Mouse (Mus musculus) limb, embryonic 14.5 days (tissue): ENCODE results near the gene Ephb2. TPM values are rescaled to one million over a fixed set of nuclear protein-coding genes. Genes with fewer than 3 reads are reported as not detected.

Source experiments
- ATAC-seq: fragments of 200-750 bp; cut with Nextera tagmentation; 2 replicates; pipeline ENCODE4 v1.8.0; 2017; ENCODE audit warnings: low read depth, moderate number of reproducible peaks, moderate TSS enrichment; ENCODE audit not compliant: low FRiP score
- DNase-seq: peaks from one replicate; pipeline ENCODE4 v3.0.0-alpha.2; 2015; ENCODE audit warnings: low spot score
- H3K27ac ChIP-seq: fragments of 300-500 bp; sonication (generic); replicated peaks from 2 replicates; pipeline ENCODE4 v1.5.1; 2014; ENCODE audit warnings: low read depth, mild to moderate bottlenecking, low read length, moderate library complexity, mixed read lengths
- H3K27me3 ChIP-seq: fragments of 300-500 bp; sonication (generic); 2 replicates; pipeline ENCODE4 v1.6.1; 2014; ENCODE audit warnings: low read length, mixed read lengths; ENCODE audit not compliant: control insufficient read depth, insufficient read depth
- H3K36me3 ChIP-seq: fragments of 300-500 bp; sonication (generic); 2 replicates; pipeline ENCODE4 v1.6.1; 2014; ENCODE audit warnings: mild to moderate bottlenecking, low read length, moderate library complexity, mixed read lengths; ENCODE audit not compliant: control insufficient read depth, insufficient read depth
- H3K4me1 ChIP-seq: fragments of 300-500 bp; sonication (generic); 2 replicates; pipeline ENCODE4 v1.6.1; 2014; ENCODE audit warnings: antibody characterized with exemption, low read length, mixed read lengths; ENCODE audit not compliant: control insufficient read depth, insufficient read depth
- H3K4me2 ChIP-seq: fragments of 300-500 bp; sonication (generic); replicated peaks from 2 replicates; pipeline ENCODE4 v1.6.1; 2014; ENCODE audit warnings: low read depth, mild to moderate bottlenecking, low read length, moderate library complexity; ENCODE audit not compliant: severe bottlenecking
- H3K4me3 ChIP-seq: fragments of 300-500 bp; sonication (generic); replicated peaks from 2 replicates; pipeline ENCODE4 v1.5.1; 2014; ENCODE audit warnings: low read length
- H3K9ac ChIP-seq: fragments of 300-500 bp; sonication (generic); 2 replicates; pipeline ENCODE4 v1.6.1; 2014; ENCODE audit warnings: mild to moderate bottlenecking, low read depth, low read length, moderate library complexity; ENCODE audit not compliant: severe bottlenecking
- H3K9me3 ChIP-seq: fragments of 300-500 bp; sonication (generic); 2 replicates; pipeline ENCODE4 v1.6.1; 2016; ENCODE audit warnings: low read length; ENCODE audit not compliant: control insufficient read depth
- POLR2A ChIP-seq: fragments of 200-500 bp; IDR thresholded peaks from 2 replicates; pipeline ENCODE4 v1.8.0; 2012; ENCODE audit warnings: inconsistent platforms, mild to moderate bottlenecking, moderate library complexity, borderline replicate concordance; ENCODE audit not compliant: insufficient read depth, insufficient read length; ENCODE audit errors: extremely low read depth
- WGBS: fragments of 180-500 bp; shearing (Covaris S2); extraction: QIAGEN DNeasy Blood & Tissue Kit; methylation state at CpG from one replicate; pipeline ENCODE4 v1.1.7; 2014; 5-methylcytosine and 5-hydroxymethylcytosine counted together
- polyA plus RNA-seq, 2 experiments: library from polyadenylated mRNA; depleted of rRNA in 1 of 2; stranded (reverse) in 1 of 2; unstranded in 1 of 2; fragments of >200 nt; fragmentation: Nextera tagmentation in 1 of 2; extraction: Ambion mirVana in 1 of 2; gene quantifications; 2 replicates each; pipeline versions ENCODE4 v1.2.1 to v1.2.3; 2012 to 2014

Ephb2 gene
- polyA plus RNA-seq, 2 experiments, result 17.9 to 45.2 TPM

- Histone ChIP-seq H3K36me3 (no peaks in the 10 kb centered on the region), H3K9me3 (0 out of 2 replicates have a peak, but pooled peaks cover 3% of the 10 kb centered on the region), H3K27ac (no peak overlapping the region), H3K27me3 (peaks cover 29% of the 10 kb centered on the region), H3K4me2 (no peak overlapping the region), H3K9ac (no peak overlapping the region), H3K4me1 (peaks cover 4% of the 10 kb centered on the region; the same call in 1 of the 2 replicates), H3K4me3 (no peak overlapping the region)
- no peak for ATAC-seq
- 11% methylated on average over 10 of the region's 10 CpGs for WGBS
- no peak for TF ChIP-seq POLR2A
- no peak for DNase-seq
Measured at GRCm38 (mm10) chr4:136638890-136639289, 196.9 kb downstream of the Ephb2 start.

DNA sequence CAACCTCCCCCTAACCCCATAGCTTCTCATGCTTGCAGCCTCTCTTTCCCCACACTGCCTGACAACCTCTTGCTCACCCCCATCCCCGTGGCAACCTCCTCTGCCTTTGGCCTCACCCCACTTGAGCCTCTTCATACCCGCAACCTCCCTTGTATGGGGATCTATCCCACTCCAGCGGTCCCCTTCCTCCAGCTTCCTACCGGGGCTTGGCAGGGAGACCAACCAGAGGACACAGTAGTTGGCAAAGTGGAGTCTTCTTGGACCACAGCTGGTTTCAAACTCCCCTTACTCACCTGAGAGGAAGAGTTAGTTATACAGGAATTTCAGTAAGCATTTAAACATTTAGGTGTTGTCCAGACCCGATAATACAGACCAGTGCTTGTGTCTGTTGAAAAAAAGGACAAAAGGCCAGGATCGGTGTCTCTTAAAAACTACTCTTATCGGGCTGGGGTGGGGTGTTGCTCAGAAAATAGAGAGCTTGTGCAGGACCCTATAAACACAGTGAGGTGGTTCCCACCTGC, 197.5 kb downstream of the Ephb2 start:
- TF ChIP-seq POLR2A, result no peak
- 41% methylated on average over 7 of the region's 7 CpGs for WGBS
- peaks cover 4% of the 10 kb centered on the region; the same call in 1 of the 2 replicates for H3K4me1 ChIP-seq
- H3K4me3 ChIP-seq, result peak overlapping the region; percentile 53; the same call in 1 of the 2 replicates
- no peaks in the 10 kb centered on the region for H3K36me3 ChIP-seq
- H3K9me3 ChIP-seq, result 0 out of 2 replicates have a peak, but pooled peaks cover 3% of the 10 kb centered on the region
- no peak for ATAC-seq
- peak overlapping the region; percentile 91 for H3K4me2 ChIP-seq
- no peak overlapping the region for H3K27ac ChIP-seq
- peak overlapping the region; percentile 58; the same call in 1 of the 2 replicates for H3K9ac ChIP-seq
- H3K27me3 ChIP-seq, result peaks cover 29% of the 10 kb centered on the region
- no peak for DNase-seq

GRCm38 (mm10) chr4:136637563-136638229, 198.1 kb downstream of the Ephb2 start:
- peaks cover 29% of the 10 kb centered on the region for H3K27me3 ChIP-seq
- H3K4me3 ChIP-seq, result peak overlapping the region; percentile 53
- DNase-seq, result peak; percentile 68
- peak overlapping the region; percentile 91 for H3K4me2 ChIP-seq
- 3% methylated on average over 49 of the region's 76 CpGs for WGBS
- peak overlapping the region; percentile 58 for H3K9ac ChIP-seq
- H3K27ac ChIP-seq, result no peak overlapping the region
- ATAC-seq, result peak; percentile 60; the same call in 1 of the 2 replicates
- H3K9me3 ChIP-seq, result 0 out of 2 replicates have a peak, but pooled peaks cover 3% of the 10 kb centered on the region
- no peaks in the 10 kb centered on the region for H3K36me3 ChIP-seq
- no peak for TF ChIP-seq POLR2A
- H3K4me1 ChIP-seq, result peaks cover 4% of the 10 kb centered on the region; the same call in 1 of the 2 replicates

DNA sequence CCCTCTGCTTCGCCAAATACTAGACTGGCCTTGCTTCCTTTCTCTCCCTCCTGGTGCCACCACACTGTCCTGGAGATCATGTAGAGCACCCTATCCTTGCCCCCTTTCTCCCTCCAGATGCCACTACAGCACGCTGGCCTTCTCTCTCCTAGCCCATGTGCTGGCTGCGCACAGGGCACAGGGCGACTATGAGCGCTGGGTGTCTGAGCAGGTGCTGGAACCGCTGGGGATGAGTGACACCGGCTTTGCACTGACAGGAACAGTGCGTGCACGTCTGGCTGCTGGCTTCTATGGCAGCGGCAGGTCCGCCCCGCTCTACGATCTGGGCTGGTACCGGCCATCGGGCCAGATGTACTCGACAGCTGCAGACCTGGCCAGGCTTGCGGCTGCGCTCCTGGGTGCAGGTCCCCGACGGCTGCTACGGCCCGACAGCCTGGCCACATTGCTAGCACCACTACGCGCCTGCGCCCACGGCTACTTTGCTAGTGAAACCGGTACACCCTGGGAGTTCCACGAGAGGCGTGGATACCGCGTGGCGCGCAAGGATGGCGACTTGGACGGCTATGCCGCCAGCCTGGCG, 198.7 kb downstream of the Ephb2 start:
- 0 out of 2 replicates have a peak, but pooled peaks cover 3% of the 10 kb centered on the region for H3K9me3 ChIP-seq
- TF ChIP-seq POLR2A, result no peak
- peak overlapping the region; percentile 53 for H3K4me3 ChIP-seq
- DNase-seq (no peak), ATAC-seq (no peak)
- H3K4me2 ChIP-seq, result peak overlapping the region; percentile 91
- no peaks in the 10 kb centered on the region for H3K36me3 ChIP-seq
- H3K9ac ChIP-seq, result peak overlapping the region; percentile 58
- H3K4me1 ChIP-seq, result peaks cover 4% of the 10 kb centered on the region; the same call in 1 of the 2 replicates
- no peak overlapping the region for H3K27ac ChIP-seq
- WGBS, result 15% methylated on average over 37 of the region's 37 CpGs
- peaks cover 29% of the 10 kb centered on the region for H3K27me3 ChIP-seq

- ATAC-seq, result no peak
- 53% methylated on average over 5 of the region's 5 CpGs for WGBS
- H3K27me3 ChIP-seq, result peaks cover 29% of the 10 kb centered on the region
- peaks cover 4% of the 10 kb centered on the region; the same call in 1 of the 2 replicates for H3K4me1 ChIP-seq
- no peak overlapping the region for H3K27ac ChIP-seq
- TF ChIP-seq POLR2A, result no peak
- no peak overlapping the region for H3K4me3 ChIP-seq
- DNase-seq, result no peak
- no peak overlapping the region for H3K9ac ChIP-seq
- H3K36me3 ChIP-seq, result no peaks in the 10 kb centered on the region
- H3K4me2 ChIP-seq, result no peak overlapping the region
- 0 out of 2 replicates have a peak, but pooled peaks cover 3% of the 10 kb centered on the region for H3K9me3 ChIP-seq
Measured at GRCm38 (mm10) chr4:136636511-136636910, 199.3 kb downstream of the Ephb2 start.
